Mouse (Mus musculus) limb, embryonic 12.5 days (tissue): ENCODE data around the gene Zfp740. TPM values are rescaled to one million over a fixed set of nuclear protein-coding genes. Genes with fewer than 3 reads are reported as not detected.
"Not testable (repeated sequence)": the region's sequence is repeated elsewhere in the genome, so short reads cannot be mapped to it uniquely, and the experiment has no call there.

Experiments
- ATAC-seq: fragments of 200-750 bp; cut with Nextera tagmentation; 2 replicates; pipeline ENCODE4 v1.8.0; 2017; ENCODE audit warnings: low read depth, moderate TSS enrichment; ENCODE audit not compliant: insufficient number of reproducible peaks, insufficient read depth, low FRiP score, low TSS enrichment
- H3K27ac ChIP-seq: fragments of 300-500 bp; sonication (generic); 2 replicates; pipeline ENCODE4 v1.5.1; 2016; ENCODE audit warnings: mild to moderate bottlenecking, moderate library complexity
- H3K27me3 ChIP-seq: fragments of 300-500 bp; sonication (generic); 2 replicates; pipeline ENCODE4 v1.6.1; 2016; ENCODE audit warnings: mild to moderate bottlenecking, moderate library complexity
- H3K36me3 ChIP-seq: fragments of 300-500 bp; sonication (generic); 2 replicates; pipeline ENCODE4 v1.6.1; 2016; ENCODE audit warnings: mild to moderate bottlenecking, moderate library complexity
- H3K4me1 ChIP-seq: fragments of 300-500 bp; sonication (generic); replicated peaks from 2 replicates; pipeline ENCODE4 v1.6.1; 2016
- H3K4me2 ChIP-seq: fragments of 300-500 bp; sonication (generic); 2 replicates; pipeline ENCODE4 v1.6.1; 2016; ENCODE audit warnings: mild to moderate bottlenecking, moderate library complexity
- H3K4me3 ChIP-seq: fragments of 300-500 bp; sonication (generic); replicated peaks from 2 replicates; pipeline ENCODE4 v1.5.1; 2016; ENCODE audit warnings: mild to moderate bottlenecking
- H3K9ac ChIP-seq: fragments of 300-500 bp; sonication (generic); replicated peaks from 2 replicates; pipeline ENCODE4 v1.6.1; 2016; ENCODE audit warnings: mild to moderate bottlenecking, moderate library complexity
- H3K9me3 ChIP-seq: fragments of 300-500 bp; sonication (generic); 2 replicates; pipeline ENCODE4 v1.6.1; 2016; ENCODE audit warnings: mild to moderate bottlenecking, moderate library complexity
- whole genome bisulfite sequencing: fragments of 180-500 bp; shearing (Covaris S2); methylation state at CpG from one replicate; pipeline ENCODE4 v1.1.7; 2016; 5-methylcytosine and 5-hydroxymethylcytosine counted together
- polyA plus RNA-seq: library from polyadenylated mRNA; unstranded; fragments of >200 nt; fragmentation: Nextera tagmentation; extraction: Ambion mirVana; gene quantifications from 2 replicates; pipeline ENCODE4 v1.2.1, GENCODE M21; 2016

Zfp740 gene
- polyA plus RNA-seq, 1 experiment from 2014 or later: 108 TPM

- Histone ChIP-seq H3K4me3 (no peak overlapping the region), H3K27me3 (no peaks in the 10 kb centered on the region), H3K4me2 (no peak overlapping the region), H3K4me1 (peaks cover 12% of the 10 kb centered on the region), H3K9ac (no peak overlapping the region), H3K9me3 (no peaks in the 10 kb centered on the region), H3K36me3 (peaks cover 95% of the 10 kb centered on the region), H3K27ac (no peak overlapping the region)
- 90% methylated on average over 4 of the region's 4 CpGs for WGBS
- no peak for ATAC-seq
These were observed 7.8 kb downstream of the Zfp740 start for GRCm38 (mm10) chr15:102210816-102211215.

DNA sequence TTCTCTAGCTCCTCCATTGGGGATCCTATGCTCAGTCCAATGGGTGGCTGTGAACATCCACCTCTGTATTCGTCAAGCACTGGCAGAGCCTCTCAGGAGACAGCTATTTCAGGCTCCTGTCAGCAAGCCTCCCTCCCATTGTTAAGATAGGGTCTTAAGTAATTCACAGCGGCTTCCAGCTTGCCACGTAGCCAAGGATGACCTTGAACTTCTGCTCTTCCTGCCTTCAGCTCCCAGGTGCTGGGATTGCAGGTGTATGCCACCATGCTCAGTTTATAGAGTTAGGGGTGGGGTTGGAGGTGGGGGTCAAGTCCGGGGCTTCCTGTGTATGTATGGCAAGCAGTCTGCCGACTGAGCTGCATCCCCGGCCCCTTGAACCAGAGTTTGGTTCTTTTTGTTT is 8.8 kb downstream of the Zfp740 start:
- 90% methylated on average over 6 of the region's 6 CpGs for WGBS
- H3K36me3 ChIP-seq: peaks cover 97% of the 10 kb centered on the region

GRCm38 (mm10) chr15:102214132-102214531 is 11.1 kb downstream of the Zfp740 start:
- 39% methylated on average over 2 of the region's 2 CpGs for WGBS
- no peak overlapping the region for H3K9ac ChIP-seq
- no peaks in the 10 kb centered on the region for H3K27me3 ChIP-seq
- no peak overlapping the region for H3K4me3 ChIP-seq
- H3K36me3 ChIP-seq: peaks cover 85% of the 10 kb centered on the region
- no peak for ATAC-seq
- H3K9me3 ChIP-seq: no peaks in the 10 kb centered on the region
- peaks cover 2% of the 10 kb centered on the region; the same call in 1 of the 2 replicates for H3K4me1 ChIP-seq
- no peak overlapping the region for H3K27ac ChIP-seq
- no peak overlapping the region for H3K4me2 ChIP-seq

More for the DNA sequence above, 8.8 kb downstream of the Zfp740 start:
- Histone ChIP-seq H3K27ac (no peak overlapping the region), H3K4me2 (no peak overlapping the region), H3K9ac (no peak overlapping the region), H3K4me1 (peaks cover 6% of the 10 kb centered on the region; the same call in 1 of the 2 replicates), H3K4me3 (no peak overlapping the region), H3K27me3 (no peaks in the 10 kb centered on the region), H3K9me3 (no peaks in the 10 kb centered on the region)
- ATAC-seq: no peak

- Histone ChIP-seq H3K27me3 (no peaks in the 10 kb centered on the region), H3K4me3 (no peak overlapping the region), H3K4me2 (no peak overlapping the region), H3K36me3 (peaks cover 70% of the 10 kb centered on the region), H3K9me3 (no peaks in the 10 kb centered on the region), H3K9ac (no peak overlapping the region), H3K4me1 (peaks cover 2% of the 10 kb centered on the region; the same call in 1 of the 2 replicates), H3K27ac (no peak overlapping the region)
- ATAC-seq: no peak
- 80% methylated on average over 6 of the region's 6 CpGs for WGBS
These were observed 12.6 kb downstream of the Zfp740 start for GRCm38 (mm10) chr15:102215624-102216023.

DNA sequence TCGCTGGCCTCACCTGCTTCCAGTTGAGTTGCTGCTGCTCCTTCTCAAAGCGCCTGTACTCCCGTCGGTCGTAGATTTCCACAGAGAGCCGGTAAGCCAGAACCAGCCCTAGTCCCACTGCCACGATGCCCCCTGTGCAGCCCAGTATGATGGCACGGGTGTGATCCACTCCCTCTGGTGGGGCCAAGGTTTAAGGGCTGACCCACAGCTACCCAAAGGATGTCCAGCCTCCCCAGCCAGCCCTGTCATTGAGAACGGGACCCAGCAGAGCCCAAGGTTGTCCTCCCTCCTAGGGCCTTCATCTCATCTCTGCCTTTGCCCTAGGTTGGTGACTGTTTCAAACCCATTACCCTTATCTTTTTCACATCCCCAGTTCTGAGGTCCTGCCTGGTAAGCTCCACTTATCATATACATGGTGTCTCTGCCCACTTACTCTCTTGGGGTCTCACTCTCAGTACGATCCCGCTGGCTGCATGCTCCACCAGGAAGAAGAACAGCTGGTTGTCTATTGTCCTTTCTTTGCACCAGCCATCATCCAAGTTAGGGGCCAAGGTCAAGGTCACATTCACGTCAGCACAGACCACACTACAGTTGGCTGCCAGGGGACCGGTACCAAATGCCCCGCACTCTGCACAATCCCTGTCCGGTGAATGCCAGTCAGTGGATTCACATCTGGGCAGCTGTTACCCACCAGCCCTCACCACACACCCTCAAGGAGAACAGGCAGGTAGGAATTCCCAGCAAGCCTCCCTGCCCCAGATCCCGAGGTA is 13.6 kb downstream of the Zfp740 start:
- H3K4me2 ChIP-seq: no peak overlapping the region
- WGBS: 87% methylated on average over 16 of the region's 16 CpGs
- ATAC-seq: no peak
- H3K4me1 ChIP-seq: peaks cover 2% of the 10 kb centered on the region; the same call in 1 of the 2 replicates
- peaks cover 61% of the 10 kb centered on the region for H3K36me3 ChIP-seq
- H3K27ac ChIP-seq: 0 out of 2 replicates have a peak overlapping the region, but pooled peaks have one; percentile 29
- no peaks in the 10 kb centered on the region for H3K27me3 ChIP-seq
- H3K9me3 ChIP-seq: no peaks in the 10 kb centered on the region
- H3K4me3 ChIP-seq: no peak overlapping the region
- H3K9ac ChIP-seq: no peak overlapping the region

GRCm38 (mm10) chr15:102217325-102217724 is 14.3 kb downstream of the Zfp740 start:
- 85% methylated on average over 7 of the region's 7 CpGs for WGBS
- Histone ChIP-seq H3K9ac (no peak overlapping the region), H3K27ac (peak overlapping the region; percentile 29; the same call in 1 of the 2 replicates), H3K4me3 (no peak overlapping the region), H3K9me3 (no peaks in the 10 kb centered on the region), H3K27me3 (peaks cover 5% of the 10 kb centered on the region; the same call in 1 of the 2 replicates), H3K36me3 (peaks cover 55% of the 10 kb centered on the region), H3K4me1 (peaks cover 2% of the 10 kb centered on the region; the same call in 1 of the 2 replicates), H3K4me2 (no peak overlapping the region)
- no peak for ATAC-seq

DNA sequence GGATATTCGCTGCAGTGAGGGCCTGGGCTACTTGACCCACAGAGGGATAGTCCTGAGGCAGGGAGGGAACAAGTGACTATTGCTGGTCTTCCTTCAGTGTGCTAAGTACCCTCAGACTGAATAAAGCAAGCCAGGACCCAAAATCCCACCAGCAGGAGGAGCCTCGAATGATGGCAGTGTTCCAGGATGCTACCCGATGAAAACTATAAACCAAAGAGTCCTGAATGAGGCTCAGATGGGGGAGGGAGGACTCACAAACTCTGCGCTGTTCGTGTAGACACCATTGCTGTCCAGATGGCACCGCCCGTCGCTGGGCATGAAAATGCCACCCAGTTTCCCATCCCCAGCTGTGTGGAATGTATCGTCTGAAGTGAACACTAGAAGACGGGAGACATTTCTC is 19.3 kb downstream of the Zfp740 start:
- Histone ChIP-seq H3K4me2 (no peak overlapping the region), H3K27ac (no peak overlapping the region), H3K36me3 (peaks cover 5% of the 10 kb centered on the region; the same call in 1 of the 2 replicates), H3K4me1 (peaks cover 8% of the 10 kb centered on the region), H3K27me3 (peaks cover 28% of the 10 kb centered on the region), H3K4me3 (no peak overlapping the region), H3K9me3 (no peaks in the 10 kb centered on the region), H3K9ac (no peak overlapping the region; the same call in 1 of the 2 replicates)
- WGBS: 61% methylated on average over 10 of the region's 10 CpGs
- no peak for ATAC-seq

DNA sequence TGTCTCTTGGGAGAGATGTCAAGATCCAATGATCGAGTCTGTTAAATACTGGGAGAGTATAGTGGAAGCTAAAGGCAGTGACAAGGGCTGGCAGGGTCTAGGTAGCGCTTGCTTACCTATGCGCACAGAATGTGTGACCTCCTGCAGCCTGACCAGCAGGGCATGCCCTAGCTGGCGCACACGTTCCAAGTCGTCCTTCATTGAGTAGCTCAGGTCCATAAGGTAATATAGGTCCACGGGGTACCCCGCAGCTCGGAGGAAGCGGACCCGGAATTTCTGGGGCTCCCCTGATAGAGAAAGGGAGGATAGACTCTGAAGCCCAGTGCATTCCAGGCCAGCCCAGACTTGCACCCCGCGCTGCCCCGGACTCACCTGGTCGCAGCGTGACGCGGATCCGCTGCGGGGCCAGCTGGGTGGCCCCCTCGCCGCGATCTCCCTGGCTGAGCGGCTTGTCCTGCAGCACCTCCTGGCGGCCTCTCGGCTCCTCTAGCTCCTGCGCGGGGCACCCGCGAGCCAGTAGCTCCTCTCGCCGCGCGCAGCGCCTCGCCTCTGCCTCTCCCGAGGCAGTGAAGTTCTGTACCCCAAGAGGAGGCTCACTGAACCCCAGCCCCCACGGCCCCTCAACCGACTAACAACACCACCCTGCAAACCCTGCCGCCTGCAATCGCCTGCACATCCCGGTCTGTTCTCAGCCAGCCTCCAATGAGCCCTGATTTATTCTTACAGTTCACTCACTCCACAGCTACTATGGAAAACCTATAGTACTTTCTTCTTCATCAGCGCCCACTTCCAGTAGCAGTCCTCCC is 21.3 kb downstream of the Zfp740 start:
- Histone ChIP-seq H3K9ac (peak overlapping the region; percentile 57), H3K36me3 (no peaks in the 10 kb centered on the region), H3K27ac (no peak overlapping the region), H3K4me3 (peak overlapping the region; percentile 45), H3K27me3 (peaks cover 28% of the 10 kb centered on the region), H3K4me1 (peaks cover 8% of the 10 kb centered on the region), H3K9me3 (no peaks in the 10 kb centered on the region), H3K4me2 (peak overlapping the region; percentile 84)
- peak; percentile 84 for ATAC-seq
- WGBS: 2% methylated on average over 43 of the region's 43 CpGs

GRCm38 (mm10) chr15:102224992-102225617 is 22.1 kb downstream of the Zfp740 start:
- H3K4me2 ChIP-seq: peak overlapping the region; percentile 84
- H3K27me3 ChIP-seq: peaks cover 28% of the 10 kb centered on the region
- no peak overlapping the region for H3K27ac ChIP-seq
- H3K9me3 ChIP-seq: no peaks in the 10 kb centered on the region
- H3K4me1 ChIP-seq: peaks cover 8% of the 10 kb centered on the region
- WGBS: 16% methylated on average over 21 of the region's 21 CpGs
- peak; percentile 4; the same call in 1 of the 2 replicates for ATAC-seq
- peak overlapping the region; percentile 57; the same call in 1 of the 2 replicates for H3K9ac ChIP-seq
- peak overlapping the region; percentile 45 for H3K4me3 ChIP-seq
- no peaks in the 10 kb centered on the region for H3K36me3 ChIP-seq

- not testable (repeated sequence) for H3K4me2 ChIP-seq, H3K4me1 ChIP-seq, H3K27ac ChIP-seq, H3K9ac ChIP-seq, ATAC-seq, H3K9me3 ChIP-seq, H3K4me3 ChIP-seq, H3K36me3 ChIP-seq
- WGBS: 75% methylated on average over 6 of the region's 6 CpGs
- H3K27me3 ChIP-seq: peaks cover 28% of the 10 kb centered on the region
These were observed 22.6 kb downstream of the Zfp740 start for GRCm38 (mm10) chr15:102225619-102226018.
